Mouse (Mus musculus): ENCODE results near the gene Pkn2. TPM values are rescaled to one million over a fixed set of nuclear protein-coding genes. Genes with fewer than 3 reads are reported as not detected.

Gene Pkn2
- polyA plus RNA-seq, 1 experiment from 2014 or later: 55.1 TPM

DNA sequence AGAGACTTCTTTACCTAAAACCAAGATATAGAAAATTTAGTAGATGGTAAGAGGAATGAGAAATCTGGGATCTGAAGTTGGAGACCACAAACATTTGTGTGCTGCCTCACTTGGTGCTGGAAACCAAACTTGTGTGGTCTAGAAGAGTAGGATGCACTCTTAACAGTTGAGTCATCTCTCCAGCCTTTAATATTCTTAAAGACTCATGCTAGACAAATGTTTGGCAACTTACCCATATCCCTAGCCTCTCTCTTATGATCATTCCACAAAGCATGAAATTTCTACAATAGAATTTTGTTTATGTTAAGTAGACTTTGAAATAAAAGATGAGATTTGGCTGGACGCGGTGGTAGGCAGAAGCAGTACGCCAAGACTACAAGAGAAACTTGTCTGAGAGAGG, 64.3 kb downstream of the Pkn2 start:
- Histone ChIP-seq H3K9me3 (ENCODE audit: control insufficient read depth, low read length) (no peaks in the 10 kb centered on the region), H3K27ac (ENCODE audit: low read depth, low read length) (no peak overlapping the region), H3K4me1 (replicated peaks; ENCODE audit: control insufficient read depth, insufficient read depth, low read length) (no peaks in the 10 kb centered on the region), H3K4me2 (ENCODE audit: low read depth, low read length, severe bottlenecking) (no peak overlapping the region), H3K9ac (ENCODE audit: low read length) (no peak overlapping the region), H3K27me3 (ENCODE audit: control insufficient read depth, insufficient read depth, low read length) (no peaks in the 10 kb centered on the region), H3K36me3 (ENCODE audit: control insufficient read depth, insufficient read depth, low read length) (no peaks in the 10 kb centered on the region; the same call in 1 of the 2 replicates), H3K4me3 (ENCODE audit: low read depth, low read length) (no peak overlapping the region)
- 99% methylated on average over 3 of the region's 3 CpGs for WGBS
- no peak for ATAC-seq (replicated peaks; ENCODE audit: low FRiP score)
- no peak for DNase-seq (ENCODE audit: low spot score)

- no peaks in the 10 kb centered on the region for H3K27me3 ChIP-seq (ENCODE audit: control insufficient read depth, insufficient read depth, low read length)
- H3K9me3 ChIP-seq (ENCODE audit: control insufficient read depth, low read length): no peaks in the 10 kb centered on the region
- peaks cover 7% of the 10 kb centered on the region; the same call in 1 of the 2 replicates for H3K36me3 ChIP-seq (ENCODE audit: control insufficient read depth, insufficient read depth, low read length)
- no peaks in the 10 kb centered on the region for H3K4me1 ChIP-seq (replicated peaks; ENCODE audit: control insufficient read depth, insufficient read depth, low read length)
- no peak overlapping the region for H3K4me3 ChIP-seq (ENCODE audit: low read depth, low read length)
- H3K27ac ChIP-seq (ENCODE audit: low read depth, low read length): no peak overlapping the region
- no peak overlapping the region for H3K9ac ChIP-seq (ENCODE audit: low read length)
- no peak for ATAC-seq (replicated peaks; ENCODE audit: low FRiP score)
- no peak for DNase-seq (ENCODE audit: low spot score)
- WGBS: 92% methylated on average over 3 of the region's 3 CpGs
- no peak overlapping the region for H3K4me2 ChIP-seq (ENCODE audit: low read depth, low read length, severe bottlenecking)
These were observed 70.2 kb downstream of the Pkn2 start for GRCm38 (mm10) chr3:142811582-142811981.

GRCm38 (mm10) chr3:142795587-142795986, 86.2 kb downstream of the Pkn2 start:
- no peak overlapping the region for H3K4me3 ChIP-seq (ENCODE audit: low read depth, low read length)
- no peak overlapping the region for H3K27ac ChIP-seq (ENCODE audit: low read depth, low read length)
- no peak for DNase-seq (ENCODE audit: low spot score)
- 93% methylated on average over 3 of the region's 3 CpGs for WGBS
- H3K4me2 ChIP-seq (ENCODE audit: low read depth, low read length, severe bottlenecking): no peak overlapping the region
- no peaks in the 10 kb centered on the region for H3K4me1 ChIP-seq (replicated peaks; ENCODE audit: control insufficient read depth, insufficient read depth, low read length)
- ATAC-seq (replicated peaks; ENCODE audit: low FRiP score): no peak
- no peaks in the 10 kb centered on the region for H3K9me3 ChIP-seq (ENCODE audit: control insufficient read depth, low read length)
- H3K9ac ChIP-seq (ENCODE audit: low read length): no peak overlapping the region
- H3K36me3 ChIP-seq (ENCODE audit: control insufficient read depth, insufficient read depth, low read length): peaks cover 3% of the 10 kb centered on the region; the same call in 1 of the 2 replicates
- no peaks in the 10 kb centered on the region for H3K27me3 ChIP-seq (ENCODE audit: control insufficient read depth, insufficient read depth, low read length)

DNA sequence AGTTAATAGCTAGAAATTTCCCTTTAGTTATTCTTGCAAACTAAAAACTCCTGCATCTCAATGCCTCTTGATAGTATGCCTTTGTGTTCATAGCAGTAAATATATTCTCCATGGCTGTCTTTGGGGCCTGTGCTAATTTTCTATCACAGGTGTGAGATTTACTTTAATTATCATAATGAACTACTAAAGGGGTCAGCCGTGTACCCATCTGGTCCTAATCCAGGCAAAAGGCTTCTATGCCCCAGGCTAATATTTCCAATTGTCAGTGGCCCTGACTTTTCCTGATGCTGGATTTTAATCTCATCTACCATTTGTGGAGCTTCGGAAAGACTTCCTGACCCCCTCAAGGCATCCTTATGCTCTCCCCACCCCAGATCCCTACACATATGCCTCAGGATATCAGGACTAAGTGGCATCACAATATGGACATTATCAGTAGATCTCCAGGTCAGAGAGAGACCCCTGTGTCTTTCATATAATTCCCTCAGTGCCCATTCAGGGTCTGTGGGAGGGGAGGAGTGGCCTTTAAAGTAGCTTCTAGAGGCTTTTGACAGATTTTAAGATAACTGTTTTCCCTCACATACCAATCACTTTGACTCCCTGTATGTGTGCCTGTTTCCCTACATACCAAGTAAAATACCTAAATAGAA, 95.3 kb downstream of the Pkn2 start:
- DNase-seq (ENCODE audit: low spot score) (no peak), ATAC-seq (replicated peaks; ENCODE audit: low FRiP score) (no peak)
- WGBS: 75% methylated on average over 2 of the region's 2 CpGs
- H3K27me3 ChIP-seq (ENCODE audit: control insufficient read depth, insufficient read depth, low read length): no peaks in the 10 kb centered on the region
- H3K9me3 ChIP-seq (ENCODE audit: control insufficient read depth, low read length): no peaks in the 10 kb centered on the region
- no peak overlapping the region for H3K4me2 ChIP-seq (ENCODE audit: low read depth, low read length, severe bottlenecking)
- H3K4me1 ChIP-seq (replicated peaks; ENCODE audit: control insufficient read depth, insufficient read depth, low read length): no peaks in the 10 kb centered on the region
- H3K4me3 ChIP-seq (ENCODE audit: low read depth, low read length): no peak overlapping the region
- H3K27ac ChIP-seq (ENCODE audit: low read depth, low read length): no peak overlapping the region
- H3K9ac ChIP-seq (ENCODE audit: low read length): no peak overlapping the region
- H3K36me3 ChIP-seq (ENCODE audit: control insufficient read depth, insufficient read depth, low read length): peaks cover 7% of the 10 kb centered on the region; the same call in 1 of the 2 replicates

DNA sequence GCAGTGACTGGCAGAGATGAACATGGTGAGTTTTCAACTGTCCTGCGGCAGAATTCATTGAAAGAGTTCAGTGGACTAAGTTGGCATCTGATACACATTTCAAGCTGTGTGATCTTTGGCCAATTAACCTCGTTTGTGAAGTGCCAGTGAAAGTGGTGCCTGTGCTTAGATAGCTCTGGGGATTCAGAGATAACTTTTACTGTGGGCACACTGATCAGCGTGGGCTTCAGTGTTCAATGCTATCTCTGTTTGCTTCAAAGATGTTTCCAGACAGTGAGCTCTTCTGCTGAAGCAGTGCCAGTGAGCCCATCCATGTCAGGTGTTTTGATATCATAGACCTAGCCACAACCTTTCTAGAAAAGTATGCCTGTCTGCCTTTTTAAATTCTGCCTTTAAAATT, 104.6 kb downstream of the Pkn2 start:
- Histone ChIP-seq H3K4me2 (ENCODE audit: low read depth, low read length, severe bottlenecking) (no peak overlapping the region), H3K9me3 (ENCODE audit: control insufficient read depth, low read length) (no peaks in the 10 kb centered on the region), H3K9ac (ENCODE audit: low read length) (no peak overlapping the region), H3K4me3 (ENCODE audit: low read depth, low read length) (no peak overlapping the region), H3K36me3 (ENCODE audit: control insufficient read depth, insufficient read depth, low read length) (peaks cover 3% of the 10 kb centered on the region; the same call in 1 of the 2 replicates), H3K4me1 (replicated peaks; ENCODE audit: control insufficient read depth, insufficient read depth, low read length) (no peaks in the 10 kb centered on the region), H3K27me3 (ENCODE audit: control insufficient read depth, insufficient read depth, low read length) (no peaks in the 10 kb centered on the region), H3K27ac (ENCODE audit: low read depth, low read length) (no peak overlapping the region)
- ATAC-seq (replicated peaks; ENCODE audit: low FRiP score) (no peak), DNase-seq (ENCODE audit: low spot score) (no peak)
- WGBS: 80% methylated on average over 3 of the region's 3 CpGs

DNA sequence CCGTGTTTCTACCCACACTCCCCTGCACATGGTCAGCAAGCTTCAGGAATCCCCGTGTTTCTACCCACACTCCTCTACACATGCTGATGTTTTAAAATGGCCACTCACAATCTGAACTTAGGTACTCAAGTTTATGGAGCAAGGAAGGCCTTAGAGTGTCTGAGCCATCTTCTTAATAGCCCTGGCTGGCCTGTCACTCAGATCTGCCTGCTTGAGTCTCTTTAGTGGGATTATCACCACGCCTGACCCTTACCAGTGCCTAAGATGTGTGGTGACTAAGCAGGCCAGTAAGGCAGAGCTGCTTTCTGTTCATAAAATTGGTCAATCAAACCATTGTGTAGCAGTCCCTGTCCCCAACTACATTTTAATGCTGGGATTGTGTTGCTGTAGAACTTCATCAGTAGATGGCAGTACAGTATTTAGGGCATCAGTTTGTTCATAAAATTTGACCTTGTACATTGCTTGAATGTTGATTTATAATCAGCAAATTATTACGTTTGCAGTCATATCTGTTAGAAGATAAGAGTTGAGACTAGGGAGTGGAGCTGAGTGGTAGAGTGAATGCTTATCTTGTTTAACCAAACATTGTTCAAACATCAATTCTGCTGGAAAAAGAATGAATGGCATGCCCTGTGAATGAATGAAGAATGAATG, 108.1 kb downstream of the Pkn2 start:
- no peaks in the 10 kb centered on the region for H3K27me3 ChIP-seq (ENCODE audit: control insufficient read depth, insufficient read depth, low read length)
- DNase-seq (ENCODE audit: low spot score): no peak
- H3K27ac ChIP-seq (ENCODE audit: low read depth, low read length): no peak overlapping the region
- H3K4me3 ChIP-seq (ENCODE audit: low read depth, low read length): no peak overlapping the region
- no peak overlapping the region for H3K4me2 ChIP-seq (ENCODE audit: low read depth, low read length, severe bottlenecking)
- WGBS: 83% methylated on average over 4 of the region's 4 CpGs
- H3K9ac ChIP-seq (ENCODE audit: low read length): no peak overlapping the region
- no peaks in the 10 kb centered on the region for H3K4me1 ChIP-seq (replicated peaks; ENCODE audit: control insufficient read depth, insufficient read depth, low read length)
- ATAC-seq (replicated peaks; ENCODE audit: low FRiP score): no peak
- H3K9me3 ChIP-seq (ENCODE audit: control insufficient read depth, low read length): no peaks in the 10 kb centered on the region
- H3K36me3 ChIP-seq (ENCODE audit: control insufficient read depth, insufficient read depth, low read length): no peaks in the 10 kb centered on the region; the same call in 1 of the 2 replicates

- Histone ChIP-seq H3K27me3 (ENCODE audit: control insufficient read depth, insufficient read depth, low read length) (no peaks in the 10 kb centered on the region), H3K4me1 (replicated peaks; ENCODE audit: control insufficient read depth, insufficient read depth, low read length) (peaks cover 2% of the 10 kb centered on the region; the same call in 1 of the 2 replicates), H3K4me3 (ENCODE audit: low read depth, low read length) (no peak overlapping the region), H3K36me3 (ENCODE audit: control insufficient read depth, insufficient read depth, low read length) (no peaks in the 10 kb centered on the region; the same call in 1 of the 2 replicates), H3K9me3 (ENCODE audit: control insufficient read depth, low read length) (no peaks in the 10 kb centered on the region), H3K4me2 (ENCODE audit: low read depth, low read length, severe bottlenecking) (no peak overlapping the region), H3K9ac (ENCODE audit: low read length) (no peak overlapping the region), H3K27ac (ENCODE audit: low read depth, low read length) (no peak overlapping the region)
- ATAC-seq (replicated peaks; ENCODE audit: low FRiP score) (no peak), DNase-seq (ENCODE audit: low spot score) (no peak)
- WGBS: 77% methylated on average over 1 of the region's 1 CpGs
These were observed 111.3 kb downstream of the Pkn2 start for GRCm38 (mm10) chr3:142770518-142770917.

- no peak for ATAC-seq (replicated peaks; ENCODE audit: low FRiP score)
- H3K27me3 ChIP-seq (ENCODE audit: control insufficient read depth, insufficient read depth, low read length): no peaks in the 10 kb centered on the region
- H3K36me3 ChIP-seq (ENCODE audit: control insufficient read depth, insufficient read depth, low read length): no peaks in the 10 kb centered on the region; the same call in 1 of the 2 replicates
- no peak overlapping the region for H3K4me2 ChIP-seq (ENCODE audit: low read depth, low read length, severe bottlenecking)
- H3K27ac ChIP-seq (ENCODE audit: low read depth, low read length): no peak overlapping the region
- DNase-seq (ENCODE audit: low spot score): no peak
- H3K4me1 ChIP-seq (replicated peaks; ENCODE audit: control insufficient read depth, insufficient read depth, low read length): peaks cover 2% of the 10 kb centered on the region; the same call in 1 of the 2 replicates
- no peaks in the 10 kb centered on the region for H3K9me3 ChIP-seq (ENCODE audit: control insufficient read depth, low read length)
- 95% methylated on average over 6 of the region's 6 CpGs for WGBS
- H3K4me3 ChIP-seq (ENCODE audit: low read depth, low read length): no peak overlapping the region
- H3K9ac ChIP-seq (ENCODE audit: low read length): no peak overlapping the region
These were observed 113.3 kb downstream of the Pkn2 start for GRCm38 (mm10) chr3:142768498-142768897.
